Mouse (Mus musculus) retina, adult 2 months (tissue): ENCODE measurements at regions not wholly inside any gene's neighbourhood (a gene's known extent, or its start where the extent isn't known, plus 50 kb on each side); places are given as distances from the start of the nearest gene placed in this dataset.

Source experiments
- DNase-seq: peaks from one replicate; pipeline ENCODE4 v3.0.0-alpha.2; 2012; ENCODE audit warnings: low read depth, low spot score

DNA sequence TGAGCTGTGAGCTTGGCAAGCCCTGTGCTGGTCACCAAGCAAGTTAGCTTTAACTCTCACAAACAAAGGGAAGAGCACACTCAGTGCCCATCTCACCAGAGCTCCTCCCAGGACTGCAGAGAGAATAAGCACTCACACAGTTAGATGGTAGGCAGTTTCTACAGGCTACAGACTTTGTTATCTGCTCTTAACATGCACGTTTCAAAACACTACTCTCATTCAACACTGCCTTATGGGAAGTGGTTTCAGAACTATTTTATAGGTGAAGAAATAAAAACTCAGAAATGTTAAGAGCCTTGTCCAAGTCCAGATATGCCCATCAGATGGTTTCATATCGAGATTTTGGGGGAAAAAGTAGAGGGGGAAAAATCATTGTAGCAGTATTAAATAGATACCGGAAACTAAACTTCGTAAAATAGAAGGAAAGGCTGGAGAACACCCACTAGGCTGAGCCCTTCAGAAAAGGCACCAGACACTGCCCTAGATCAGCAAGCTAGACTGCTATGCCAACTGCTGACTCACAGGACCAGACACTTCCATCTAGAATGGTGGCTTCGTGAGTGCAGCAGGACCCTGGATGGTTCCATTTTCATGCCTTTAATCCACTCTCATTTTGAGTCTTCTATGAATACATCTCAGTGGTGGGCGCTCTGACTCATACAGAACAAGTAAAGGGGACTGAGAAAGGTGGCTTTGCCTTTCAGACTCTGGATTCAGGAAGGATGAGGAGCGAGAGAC, 51.3 kb upstream of the Serbp1 start:
- DNase-seq, result no peak

GRCm38 (mm10) chr6:67184662-67185061, 53.3 kb upstream of the Serbp1 start:
- DNase-seq, result no peak

DNA sequence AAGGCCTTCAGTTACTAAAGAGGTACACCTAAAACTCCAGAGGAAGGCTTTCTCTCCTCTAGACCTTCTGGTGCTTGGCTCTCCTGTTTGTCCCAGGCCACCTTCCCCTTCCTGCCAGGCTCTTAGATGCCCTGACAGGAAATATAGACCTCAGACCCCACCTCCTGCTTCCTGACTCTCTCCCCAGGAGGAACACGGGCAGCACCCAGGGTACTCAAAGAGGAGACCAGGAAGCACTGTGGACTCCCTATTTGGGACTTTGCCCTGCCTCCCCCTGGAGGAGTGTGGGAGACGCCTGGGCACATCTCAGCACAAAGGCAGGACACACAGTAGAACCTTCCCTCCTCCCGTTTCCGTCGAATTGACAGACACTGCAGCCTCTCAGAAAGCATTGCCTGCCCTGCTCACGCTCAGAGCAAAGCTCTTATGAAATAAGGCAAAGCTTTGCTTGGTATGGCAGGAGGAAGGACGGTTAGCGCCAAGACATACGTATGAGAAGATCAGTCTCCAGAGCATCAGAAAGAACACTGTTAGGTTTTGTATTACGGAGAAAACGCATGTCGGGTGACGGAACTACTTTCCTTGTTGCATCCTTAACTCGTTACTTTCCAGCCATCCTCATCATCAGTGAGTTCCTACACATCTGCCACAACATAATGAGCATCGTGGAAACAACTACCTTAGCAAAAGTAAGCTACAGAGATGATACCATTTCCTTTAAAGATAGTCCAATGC, 54.3 kb upstream of the Serbp1 start:
- DNase-seq, result no peak

DNA sequence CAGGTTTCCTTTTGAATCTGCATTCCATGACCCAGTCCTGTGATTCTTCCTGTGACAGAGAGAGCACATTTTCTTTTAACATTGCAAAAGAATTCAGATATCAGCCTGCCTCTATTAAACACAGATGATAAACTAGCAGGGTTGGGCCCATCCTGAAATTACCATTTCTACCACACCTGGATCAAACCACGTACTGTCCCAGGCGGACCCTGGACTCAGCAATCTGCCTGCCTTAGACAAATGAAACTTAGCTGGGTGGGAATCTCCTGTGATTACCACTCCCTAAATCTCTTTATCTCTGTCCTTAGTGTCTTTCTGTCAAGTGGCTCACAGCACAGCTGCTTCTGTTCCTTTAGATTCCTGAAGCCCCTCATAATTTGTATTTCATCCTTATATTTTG, 55.5 kb upstream of the Serbp1 start:
- no peak for DNase-seq

- no peak for DNase-seq
Observed at GRCm38 (mm10) chr6:67181459-67181858, 56.5 kb upstream of the Serbp1 start.

- no peak for DNase-seq
Observed at GRCm38 (mm10) chr6:67179416-67179815, 58.6 kb upstream of the Serbp1 start.

GRCm38 (mm10) chr6:67178531-67178930, 59.4 kb upstream of the Serbp1 start:
- DNase-seq, result no peak

- DNase-seq, result no peak
Observed at GRCm38 (mm10) chr6:67178101-67178500, 59.9 kb upstream of the Serbp1 start.

- DNase-seq, result no peak
Observed at GRCm38 (mm10) chr6:67170674-67170946, 67.4 kb upstream of the Serbp1 start.

- peak; percentile 39 for DNase-seq
Observed at GRCm38 (mm10) chr6:67169873-67170673, 67.9 kb upstream of the Serbp1 start.

DNA sequence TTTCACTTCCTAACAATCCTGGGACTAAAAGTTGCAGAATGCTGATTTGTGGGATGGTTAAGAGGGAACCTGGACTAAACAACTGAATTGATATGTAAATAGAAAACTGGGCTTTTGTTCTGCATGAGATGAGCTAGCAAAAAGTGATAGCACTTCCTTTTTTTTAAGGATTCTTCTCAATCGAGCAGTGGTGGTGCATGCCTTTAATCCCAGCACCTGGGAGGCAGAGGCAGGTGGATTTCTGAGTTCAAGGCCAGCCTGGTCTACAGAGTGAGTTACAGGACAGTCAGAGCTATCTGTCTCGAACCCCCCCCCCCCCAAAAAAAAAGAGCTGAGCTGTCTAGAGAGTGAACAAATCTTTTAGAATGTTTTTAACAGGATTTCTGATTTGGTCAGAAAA, 69.2 kb upstream of the Serbp1 start:
- DNase-seq, result no peak

GRCm38 (mm10) chr6:67168031-67168777, 69.8 kb upstream of the Serbp1 start:
- no peak for DNase-seq

DNA sequence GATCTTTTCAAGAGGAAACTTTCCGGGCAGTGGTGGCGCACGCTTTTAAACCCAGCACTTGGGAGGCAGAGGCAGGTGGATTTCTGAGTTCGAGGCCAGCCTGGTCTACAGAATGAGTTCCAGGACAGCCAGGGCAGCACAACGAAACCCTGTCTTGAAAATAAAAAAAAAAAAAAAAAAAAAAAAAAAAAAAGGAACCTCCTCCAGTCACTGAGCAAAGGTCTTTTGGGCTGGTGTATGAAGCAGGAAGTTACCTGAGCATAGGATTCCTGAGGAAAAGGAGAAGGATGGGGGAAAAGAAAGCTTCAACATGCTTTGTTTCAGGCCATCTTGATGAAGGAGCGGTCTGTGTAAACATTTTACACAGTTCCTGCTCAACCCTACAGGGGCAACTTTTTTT, 72.9 kb upstream of the Serbp1 start:
- no peak for DNase-seq

- no peak for DNase-seq
Observed at GRCm38 (mm10) chr6:67163947-67164346, 74.0 kb upstream of the Serbp1 start.

GRCm38 (mm10) chr6:67162814-67163213, 75.2 kb upstream of the Serbp1 start:
- no peak for DNase-seq

DNA sequence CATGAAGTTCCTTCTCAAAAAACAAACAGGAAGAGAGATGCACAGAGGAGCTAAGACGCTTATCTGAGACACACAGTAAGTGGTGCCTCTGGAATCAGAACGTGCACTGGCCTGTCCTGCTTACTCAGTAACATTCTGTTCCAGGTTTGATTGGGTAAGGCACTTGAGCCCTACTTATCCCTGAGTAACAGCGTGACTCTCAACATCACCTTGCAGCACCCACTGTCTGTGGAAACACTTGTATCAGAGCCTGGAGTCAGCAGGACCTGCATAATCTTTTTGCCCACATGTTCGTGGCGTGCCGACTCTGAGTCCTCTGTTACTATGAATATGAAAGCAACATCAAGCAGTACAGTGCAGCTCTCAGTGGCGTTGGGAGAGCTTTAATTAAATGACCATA, 76.4 kb upstream of the Serbp1 start:
- DNase-seq, result no peak

DNA sequence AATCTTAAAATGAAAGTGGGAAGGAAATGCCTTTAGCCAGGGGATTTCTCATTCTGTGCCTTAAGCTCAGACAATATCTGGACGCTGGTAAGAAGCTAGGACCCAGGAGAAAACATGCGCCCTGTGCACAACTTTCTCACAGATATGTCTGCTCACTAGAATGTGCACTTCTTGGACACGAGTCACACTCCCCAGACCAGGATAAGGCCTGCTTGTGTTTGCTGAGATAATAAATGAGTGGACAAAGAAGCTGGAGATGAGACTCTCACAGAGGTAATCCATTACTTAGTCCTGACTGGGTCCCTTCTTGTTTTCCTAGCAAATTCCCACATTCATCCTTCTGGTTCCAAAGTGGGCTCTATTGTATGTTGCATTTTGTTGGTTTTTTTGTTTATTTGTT, 77.4 kb upstream of the Serbp1 start:
- no peak for DNase-seq

DNA sequence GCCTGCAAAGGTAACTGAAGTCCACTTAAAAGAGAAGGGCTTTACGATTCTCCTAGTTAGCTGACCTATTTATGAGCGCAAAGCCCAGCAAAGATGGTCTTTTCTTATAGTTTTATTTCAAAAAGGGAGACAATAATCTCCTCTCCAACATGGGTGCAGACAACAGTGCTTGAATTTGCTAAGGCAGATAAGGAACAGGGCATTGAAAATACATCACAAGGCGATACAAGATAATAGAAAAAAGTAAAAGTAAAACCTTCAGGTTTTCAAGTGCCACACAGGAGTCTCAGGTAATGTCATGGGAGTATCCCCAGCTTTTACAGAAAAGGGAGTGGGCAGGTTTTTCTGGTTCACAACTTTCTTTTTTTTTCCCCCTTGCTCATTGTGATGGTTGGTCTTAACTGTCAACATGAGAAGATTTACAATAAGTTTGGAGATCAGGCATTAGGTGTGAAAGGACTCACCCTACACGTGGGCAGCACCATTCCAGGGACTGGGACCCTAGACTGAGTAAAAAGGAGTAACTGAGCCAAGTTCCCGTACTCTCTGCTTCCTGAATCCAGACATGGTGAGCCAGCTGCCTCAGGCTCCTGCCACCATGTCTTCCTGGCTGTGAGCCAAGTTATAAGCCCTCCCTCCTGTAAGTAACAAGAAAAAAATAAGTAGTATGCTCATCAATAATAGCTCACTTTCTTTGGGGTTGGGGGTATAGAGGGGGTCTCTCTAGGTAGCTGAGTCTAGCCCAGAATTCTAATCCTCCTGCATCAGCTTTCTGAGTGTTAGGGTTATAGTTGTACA, 78.1 kb upstream of the Serbp1 start:
- no peak for DNase-seq

DNA sequence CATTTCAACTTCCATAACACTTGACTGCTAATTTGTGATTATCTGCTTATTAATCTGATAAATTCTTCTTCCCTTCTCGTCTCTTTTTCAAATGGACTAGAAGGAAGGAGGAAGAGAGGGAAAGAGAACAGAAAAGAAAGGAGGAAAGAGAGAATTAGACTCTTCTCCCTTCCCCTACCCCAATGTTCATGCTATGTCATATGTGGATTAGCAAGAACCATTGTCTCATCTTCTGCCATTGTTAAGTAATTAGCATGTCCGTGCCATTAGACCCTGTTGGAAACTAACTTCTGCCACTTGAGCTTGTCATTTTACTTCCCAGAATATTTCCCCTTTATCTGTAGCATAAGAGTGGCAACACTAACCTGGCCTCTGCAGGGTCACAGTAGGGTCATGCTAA, 78.8 kb upstream of the Serbp1 start:
- no peak for DNase-seq

GRCm38 (mm10) chr6:67158765-67159164, 79.2 kb upstream of the Serbp1 start:
- peak; percentile 64 for DNase-seq

DNA sequence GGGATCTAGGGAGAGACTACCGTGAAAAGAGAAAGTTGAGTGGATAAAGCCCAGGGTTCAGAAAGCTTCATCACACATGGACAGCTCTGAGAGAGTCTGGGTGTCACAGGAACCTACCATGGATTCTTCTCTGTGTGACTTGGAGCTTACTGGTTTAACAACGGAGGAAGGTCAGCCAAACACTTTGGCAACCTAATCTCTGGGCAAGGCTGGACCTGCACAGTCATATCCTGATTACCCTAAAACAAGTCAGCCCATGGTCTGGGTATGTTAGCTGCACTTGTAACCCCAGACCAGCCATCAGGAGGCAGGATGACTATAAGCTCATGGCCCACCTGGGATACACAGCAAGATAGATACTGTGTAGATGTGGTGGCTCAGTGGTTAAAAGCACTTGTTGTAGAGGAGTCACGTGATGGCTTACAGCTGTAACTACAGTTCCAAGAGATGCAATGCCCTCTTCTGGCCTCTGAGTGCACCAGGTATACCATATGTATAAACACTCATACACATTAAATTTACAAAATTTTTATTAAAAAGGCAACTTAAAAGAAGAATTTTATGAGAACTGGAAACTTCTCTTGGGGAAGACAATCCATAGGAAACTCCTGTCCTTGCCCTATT, 85.0 kb upstream of the Serbp1 start:
- no peak for DNase-seq
